Mouse (Mus musculus) CD4-positive, CD25-positive, alpha-beta regulatory T cell (primary cell): ENCODE results near the gene Hnrnpdl. TPM values are rescaled to one million over a fixed set of nuclear protein-coding genes. Genes with fewer than 3 reads are reported as not detected.

Source experiments
- polyA plus RNA-seq: library from polyadenylated mRNA; unstranded; fragments of 100-300 nt; shearing (Covaris generic); gene quantifications from one replicate; pipeline ENCODE4 v1.2.1, GENCODE M21; 2017

The Hnrnpdl gene
- 168 TPM for polyA plus RNA-seq

DNA sequence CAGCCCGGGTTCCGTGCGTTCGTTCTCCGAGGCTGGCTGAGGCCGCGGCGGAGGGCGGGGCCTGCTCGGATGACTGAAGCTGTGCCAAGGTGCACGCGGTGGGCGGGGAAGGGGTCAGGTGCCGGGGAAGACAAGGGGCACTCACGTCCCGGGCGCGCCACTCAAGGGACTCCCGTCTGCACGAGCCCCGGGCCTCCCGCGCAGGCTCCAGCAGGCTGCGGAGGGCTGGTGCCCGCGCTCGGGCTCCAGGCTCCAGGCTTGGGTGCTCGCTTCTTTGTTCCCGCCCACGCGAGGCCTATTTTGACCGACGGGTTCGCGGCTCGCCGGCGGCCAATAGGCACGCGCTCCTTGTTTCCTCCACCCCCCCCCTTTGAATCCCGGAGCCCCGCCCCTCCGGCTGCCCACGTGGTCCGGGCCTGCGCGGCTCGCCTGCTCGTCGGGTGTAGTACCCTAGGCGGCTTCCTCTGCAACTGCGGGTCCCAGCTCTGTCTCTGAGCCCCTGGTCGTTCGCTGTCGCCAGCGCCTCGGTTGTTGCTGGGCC, at the start of gene Hnrnpdl, which contains the start of gene Enoph1:
Gene Hnrnpdl, minus strand, starts transcription at position 63 of the 541 bp plus-strand sequence.
Gene Enoph1, plus strand, starts transcription at position 384 of the 541 bp plus-strand sequence.

Other genes starting within 250 kb of the Hnrnpdl start
- 0.37 TPM for gene Vamp9, start 133.4 kb downstream of the Hnrnpdl start, polyA plus RNA-seq
- gene Hnrnpd, start 60.7 kb downstream of the Hnrnpdl start, polyA plus RNA-seq: 466 TPM
- gene 4930524J08Rik, start 60.6 kb downstream of the Hnrnpdl start, polyA plus RNA-seq: 0.51 TPM
- 31.3 TPM for gene Enoph1, start 321 bp upstream of the Hnrnpdl start, polyA plus RNA-seq
- gene Tmem150c, start 120.1 kb upstream of the Hnrnpdl start, polyA plus RNA-seq: 0.06 TPM